Mouse (Mus musculus) kidney, postnatal 25 days (tissue): ENCODE data around the gene Bcr.
A peak's percentile ranks its signal among the peaks of the same experiment; 100 is the strongest.

Source experiments
- DNase-seq, 2 experiments: peaks; one replicate each; pipeline ENCODE4 v3.0.0; 2021; ENCODE audit warnings: mixed read lengths in 2 of 2

The Bcr gene

GRCm38 (mm10) chr10:75098446-75099183 lies 38.2 kb downstream of the Bcr start:
- peak in 1 of 2 experiments; percentile 44 for DNase-seq

GRCm38 (mm10) chr10:75100298-75100697 lies 39.9 kb downstream of the Bcr start:
- DNase-seq, result peak in 1 of 2 experiments; percentile 29

GRCm38 (mm10) chr10:75103502-75103901 lies 43.1 kb downstream of the Bcr start:
- no peak for DNase-seq

- peak; percentile 51 to 64 for DNase-seq
Observed at GRCm38 (mm10) chr10:75104191-75105098, 44.1 kb downstream of the Bcr start.

- DNase-seq, result peak; percentile 25 to 55
Observed at GRCm38 (mm10) chr10:75105099-75105461, 44.7 kb downstream of the Bcr start.

GRCm38 (mm10) chr10:75105687-75106086 lies 45.3 kb downstream of the Bcr start:
- DNase-seq, result no peak

GRCm38 (mm10) chr10:75106940-75107381 lies 46.6 kb downstream of the Bcr start:
- peak; percentile 19 to 43 for DNase-seq

- DNase-seq, result no peak
Observed at GRCm38 (mm10) chr10:75108092-75108491, 47.7 kb downstream of the Bcr start.

- DNase-seq, result peak in 1 of 2 experiments; percentile 40
Observed at GRCm38 (mm10) chr10:75111446-75112201, 51.2 kb downstream of the Bcr start.

GRCm38 (mm10) chr10:75112405-75112804 lies 52.0 kb downstream of the Bcr start:
- DNase-seq, result no peak

- no peak for DNase-seq
Observed at GRCm38 (mm10) chr10:75113620-75114019, 53.2 kb downstream of the Bcr start.

- no peak for DNase-seq
Observed at GRCm38 (mm10) chr10:75115240-75115639, 54.8 kb downstream of the Bcr start.

GRCm38 (mm10) chr10:75116842-75117457 lies 56.6 kb downstream of the Bcr start:
- DNase-seq, result no peak

GRCm38 (mm10) chr10:75118444-75118843 lies 58.1 kb downstream of the Bcr start:
- DNase-seq, result peak in 1 of 2 experiments; percentile 31

GRCm38 (mm10) chr10:75119396-75119795 lies 59.0 kb downstream of the Bcr start:
- DNase-seq, result peak; percentile 71 to 82

GRCm38 (mm10) chr10:75120176-75120575 lies 59.8 kb downstream of the Bcr start:
- DNase-seq, result no peak

GRCm38 (mm10) chr10:75121028-75121427 lies 60.6 kb downstream of the Bcr start:
- DNase-seq, result peak; percentile 51 to 79

- DNase-seq, result no peak
Observed at GRCm38 (mm10) chr10:75125577-75125976, 65.2 kb downstream of the Bcr start.

GRCm38 (mm10) chr10:75129283-75129710 lies 68.9 kb downstream of the Bcr start:
- peak; percentile 70 to 84 for DNase-seq

GRCm38 (mm10) chr10:75130372-75131046 lies 70.1 kb downstream of the Bcr start:
- peak; percentile 40 to 74 for DNase-seq

GRCm38 (mm10) chr10:75131625-75132024 lies 71.2 kb downstream of the Bcr start:
- peak; percentile 26 to 67 for DNase-seq
